Mouse (Mus musculus) midbrain, embryonic 16.5 days (tissue): ENCODE data around the gene Gm867. TPM values are rescaled to one million over a fixed set of nuclear protein-coding genes. Genes with fewer than 3 reads are reported as not detected.
A peak's percentile ranks its signal among the peaks of the same experiment; 100 is the strongest.

ENCODE experiments used
- ATAC-seq: fragments of 200-750 bp; cut with Nextera tagmentation; 2 replicates; pipeline ENCODE4 v1.8.0; 2017; ENCODE audit warnings: moderate TSS enrichment
- H3K27ac ChIP-seq: fragments of 300-500 bp; sonication (generic); 2 replicates; pipeline ENCODE4 v1.5.1; 2014; ENCODE audit warnings: mild to moderate bottlenecking, low read length, mixed read lengths
- H3K27me3 ChIP-seq: fragments of 300-500 bp; sonication (generic); 2 replicates; pipeline ENCODE4 v1.6.1; 2014; ENCODE audit warnings: low read depth, low read length, mixed read lengths; ENCODE audit not compliant: control insufficient read depth, insufficient read depth
- H3K36me3 ChIP-seq: fragments of 300-500 bp; sonication (generic); 2 replicates; pipeline ENCODE4 v1.6.1; 2014; ENCODE audit warnings: mild to moderate bottlenecking, low read length, moderate library complexity, mixed read lengths; ENCODE audit not compliant: control insufficient read depth, insufficient read depth
- H3K4me1 ChIP-seq: fragments of 300-500 bp; sonication (generic); 2 replicates; pipeline ENCODE4 v1.6.1; 2014; ENCODE audit warnings: mild to moderate bottlenecking, low read length, mixed read lengths; ENCODE audit not compliant: control insufficient read depth, insufficient read depth
- H3K4me2 ChIP-seq: fragments of 300-500 bp; sonication (generic); 2 replicates; pipeline ENCODE4 v1.6.1; 2014; ENCODE audit warnings: mild to moderate bottlenecking, low read length, mixed read lengths
- H3K4me3 ChIP-seq: fragments of 300-500 bp; sonication (generic); 2 replicates; pipeline ENCODE4 v1.5.1; 2014; ENCODE audit warnings: low read depth, mild to moderate bottlenecking, low read length, moderate library complexity, mixed read lengths
- H3K9ac ChIP-seq: fragments of 300-500 bp; sonication (generic); 2 replicates; pipeline ENCODE4 v1.6.1; 2014; ENCODE audit warnings: low read depth, low read length, mixed read lengths
- H3K9me3 ChIP-seq: fragments of 300-500 bp; sonication (generic); replicated peaks from 2 replicates; pipeline ENCODE4 v1.6.1; 2014; ENCODE audit warnings: mild to moderate bottlenecking, low read length, mixed read lengths; ENCODE audit not compliant: control insufficient read depth, poor library complexity, severe bottlenecking
- WGBS: fragments of 180-500 bp; shearing (Covaris S2); extraction: QIAGEN DNeasy Blood & Tissue Kit; methylation state at CpG from one replicate; pipeline ENCODE4 v1.1.7; 2014; 5-methylcytosine and 5-hydroxymethylcytosine counted together
- polyA plus RNA-seq: library from polyadenylated mRNA; unstranded; fragments of >200 nt; fragmentation: Nextera tagmentation; extraction: Ambion mirVana; gene quantifications from 2 replicates; pipeline ENCODE4 v1.2.1, GENCODE M21; 2015

Gene Gm867
- polyA plus RNA-seq, 1 experiment from 2014 or later = 1.0 TPM

GRCm38 (mm10) chr10:75939481-75940234 is 814 bp downstream of the Gm867 start:
- peaks cover 11% of the 10 kb centered on the region for H3K4me1 ChIP-seq
- H3K27ac ChIP-seq = no peak overlapping the region
- H3K4me2 ChIP-seq = no peak overlapping the region
- no peaks in the 10 kb centered on the region for H3K9me3 ChIP-seq
- peaks cover 3% of the 10 kb centered on the region; the same call in 1 of the 2 replicates for H3K27me3 ChIP-seq
- H3K9ac ChIP-seq = no peak overlapping the region
- no peaks in the 10 kb centered on the region for H3K36me3 ChIP-seq
- no peak for ATAC-seq
- WGBS = 46% methylated on average over 9 of the region's 9 CpGs
- no peak overlapping the region for H3K4me3 ChIP-seq

DNA sequence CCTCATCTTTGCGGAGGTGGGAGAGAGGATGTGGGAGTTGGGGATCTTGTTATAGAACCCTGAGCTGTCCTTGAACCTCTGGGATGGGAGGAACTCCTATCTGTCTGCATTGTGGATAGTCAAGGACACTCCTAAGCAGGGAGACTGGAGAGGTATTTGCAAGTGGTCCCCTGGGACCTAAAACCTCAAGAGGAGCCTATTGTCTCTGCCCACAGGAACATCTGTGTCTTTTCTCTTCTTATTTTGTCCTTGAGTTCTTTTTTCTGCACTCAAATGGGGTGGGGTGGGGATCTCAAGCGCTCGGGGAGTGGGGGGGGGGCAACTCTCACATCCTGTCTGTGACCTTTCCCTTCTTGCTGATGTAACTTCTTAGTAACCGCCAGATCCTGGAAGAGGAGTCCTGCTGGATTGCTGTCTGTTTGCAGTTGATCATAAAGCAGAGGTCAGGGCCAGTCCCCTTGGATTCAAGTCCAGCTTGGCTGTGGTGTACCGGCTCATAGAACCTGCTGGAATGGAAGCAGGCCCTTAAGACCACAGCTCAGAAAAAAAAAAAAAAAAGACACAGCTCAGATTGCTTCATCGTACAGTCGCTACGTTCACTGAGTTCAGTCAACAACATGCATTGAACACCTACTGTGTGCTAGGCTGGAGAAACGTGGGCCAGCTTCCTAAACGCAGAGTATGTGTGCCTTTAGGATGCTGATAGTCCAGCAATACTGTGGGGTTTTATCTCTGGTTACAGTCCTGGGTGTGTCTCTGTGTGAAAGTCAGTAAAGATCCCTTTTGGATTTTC is 2.4 kb downstream of the Gm867 start:
- peaks cover 3% of the 10 kb centered on the region; the same call in 1 of the 2 replicates for H3K27me3 ChIP-seq
- no peaks in the 10 kb centered on the region for H3K9me3 ChIP-seq
- no peak overlapping the region for H3K9ac ChIP-seq
- no peaks in the 10 kb centered on the region for H3K36me3 ChIP-seq
- no peak for ATAC-seq
- peaks cover 11% of the 10 kb centered on the region for H3K4me1 ChIP-seq
- WGBS = 54% methylated on average over 10 of the region's 10 CpGs
- no peak overlapping the region for H3K4me2 ChIP-seq
- no peak overlapping the region for H3K4me3 ChIP-seq
- H3K27ac ChIP-seq = no peak overlapping the region

DNA sequence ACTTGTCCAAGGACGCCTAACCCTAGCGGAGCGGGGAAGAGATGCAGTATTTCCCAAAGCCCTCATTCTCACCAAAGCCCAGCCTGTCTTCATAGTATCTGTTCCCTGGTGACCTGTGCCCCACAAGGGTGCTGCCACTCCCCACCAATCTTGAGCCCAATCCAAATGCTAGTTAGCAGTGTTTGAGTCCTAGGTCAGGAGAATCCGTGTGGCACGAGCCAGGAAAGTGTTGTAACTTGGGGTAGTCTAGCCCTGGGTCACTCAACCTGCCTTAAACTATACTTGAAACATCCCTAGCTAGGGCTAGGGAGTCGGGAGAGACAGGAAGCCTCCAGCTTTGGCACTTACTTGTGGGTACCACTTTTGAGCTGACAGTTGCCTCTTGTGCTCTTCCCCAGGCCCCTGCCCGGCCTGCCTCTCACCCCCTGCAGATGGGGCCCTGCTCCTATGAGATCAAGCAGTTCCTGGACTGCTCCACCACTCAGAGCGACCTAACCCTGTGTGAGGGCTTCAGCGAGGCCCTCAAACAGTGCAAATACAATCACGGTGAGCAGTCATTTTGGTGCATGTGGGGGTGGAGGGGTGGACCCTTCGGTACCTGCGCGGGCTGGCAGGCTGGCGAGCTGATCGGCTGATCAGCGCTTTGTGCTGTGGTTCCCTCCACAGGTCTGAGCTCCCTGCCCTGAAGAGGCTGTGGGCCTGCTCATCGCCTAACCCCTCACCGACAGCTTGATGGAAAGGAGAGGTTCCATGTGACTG is 3.4 kb downstream of the Gm867 start:
- no peak overlapping the region for H3K27ac ChIP-seq
- WGBS = 32% methylated on average over 18 of the region's 18 CpGs
- ATAC-seq = no peak
- H3K4me3 ChIP-seq = no peak overlapping the region; the same call in 1 of the 2 replicates
- 0 out of 2 replicates have a peak overlapping the region, but pooled peaks have one; percentile 16 for H3K9ac ChIP-seq
- H3K9me3 ChIP-seq = no peaks in the 10 kb centered on the region
- peaks cover 20% of the 10 kb centered on the region for H3K4me1 ChIP-seq
- no peaks in the 10 kb centered on the region for H3K36me3 ChIP-seq
- peaks cover 3% of the 10 kb centered on the region; the same call in 1 of the 2 replicates for H3K27me3 ChIP-seq
- H3K4me2 ChIP-seq = peak overlapping the region; percentile 37

- H3K4me3 ChIP-seq = peak within 1 kb of the TSS; percentile 60
- H3K9ac ChIP-seq = peak within 1 kb of the TSS; percentile 73
- H3K36me3 ChIP-seq = no peaks in the 10 kb centered on the region
- peak within 1 kb of the TSS; percentile 62; the same call in 1 of the 2 replicates for H3K27ac ChIP-seq
- peaks cover 3% of the 10 kb centered on the region for H3K27me3 ChIP-seq
- WGBS = under 1% methylated on average over 47 of the region's 51 CpGs
- H3K9me3 ChIP-seq = no peaks in the 10 kb centered on the region
- H3K4me2 ChIP-seq = peak within 1 kb of the TSS; percentile 91
- peaks cover 26% of the 10 kb centered on the region for H3K4me1 ChIP-seq
- ATAC-seq = peak; percentile 73
Measured at GRCm38 (mm10) chr10:75935680-75936541, 4.6 kb downstream of the Gm867 start, which contains the start of gene Mmp11. Gene Mmp11, minus strand, starts transcription at chr10:75936496.

- ATAC-seq = no peak
- Histone ChIP-seq H3K27ac (no peak overlapping the region), H3K4me1 (peaks cover 31% of the 10 kb centered on the region), H3K36me3 (no peaks in the 10 kb centered on the region), H3K4me3 (peak overlapping the region; percentile 60), H3K9me3 (no peaks in the 10 kb centered on the region), H3K27me3 (peaks cover 6% of the 10 kb centered on the region), H3K4me2 (peak overlapping the region; percentile 91), H3K9ac (no peak overlapping the region; the same call in 1 of the 2 replicates)
- WGBS = 75% methylated on average over 1 of the region's 1 CpGs
Measured at GRCm38 (mm10) chr10:75934991-75935390, 5.5 kb downstream of the Gm867 start.

- peak within 1 kb of the TSS; percentile 43 for H3K4me3 ChIP-seq
- peak within 1 kb of the TSS; percentile 70 for H3K9ac ChIP-seq
- H3K36me3 ChIP-seq = 0 out of 2 replicates have a peak, but pooled peaks cover 1% of the 10 kb centered on the region
- H3K4me1 ChIP-seq = peaks cover 31% of the 10 kb centered on the region
- H3K27me3 ChIP-seq = peaks cover 6% of the 10 kb centered on the region
- no peak for ATAC-seq
- no peak within 1 kb of the TSS for H3K27ac ChIP-seq
- H3K4me2 ChIP-seq = peak within 1 kb of the TSS; percentile 85
- H3K9me3 ChIP-seq = no peaks in the 10 kb centered on the region
- 26% methylated on average over 6 of the region's 6 CpGs for WGBS
Measured at GRCm38 (mm10) chr10:75932891-75933290, 7.6 kb downstream of the Gm867 start, which contains the start of gene Chchd10. Gene Chchd10, plus strand, starts transcription at chr10:75933130.

DNA sequence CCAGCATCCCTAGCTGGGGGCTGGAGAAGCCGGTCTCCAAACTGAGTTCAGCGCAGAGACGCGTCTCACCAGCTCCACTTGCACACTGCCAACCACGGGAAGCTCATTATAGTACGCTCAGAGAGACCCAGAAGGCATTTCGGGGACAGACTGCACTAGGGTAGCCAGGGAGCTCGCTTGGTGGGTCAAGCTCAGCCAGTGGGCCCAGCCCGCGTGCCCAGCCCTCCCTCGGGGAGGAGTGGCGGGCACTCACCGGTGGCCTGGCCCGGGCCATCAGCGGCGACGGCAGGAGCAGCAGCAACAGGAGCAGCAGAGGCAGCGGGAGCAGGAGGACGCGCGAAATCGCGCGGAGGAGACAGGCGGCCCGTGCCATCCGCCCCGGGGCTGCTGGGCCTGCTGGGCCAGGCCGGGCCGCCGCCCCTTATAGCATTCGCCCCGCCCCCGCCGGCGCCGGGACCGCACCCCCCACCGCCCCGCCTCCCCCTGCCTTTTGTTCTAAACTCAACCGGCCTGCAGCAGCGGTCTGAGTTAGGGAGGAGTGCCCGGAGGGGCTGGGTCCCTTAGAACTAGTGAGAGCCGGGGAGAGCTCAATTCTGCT is 8.3 kb downstream of the Gm867 start:
- Histone ChIP-seq H3K27me3 (peaks cover 5% of the 10 kb centered on the region), H3K9ac (peak overlapping the region; percentile 70), H3K36me3 (0 out of 2 replicates have a peak, but pooled peaks cover 2% of the 10 kb centered on the region), H3K4me2 (peak overlapping the region; percentile 85), H3K27ac (no peak overlapping the region), H3K9me3 (no peaks in the 10 kb centered on the region), H3K4me3 (peak overlapping the region; percentile 43), H3K4me1 (peaks cover 30% of the 10 kb centered on the region)
- ATAC-seq = peak; percentile 12; the same call in 1 of the 2 replicates
- under 1% methylated on average over 35 of the region's 44 CpGs for WGBS
